Mouse (Mus musculus): ENCODE measurements around the gene Ints13. TPM values are rescaled to one million over a fixed set of nuclear protein-coding genes. Genes with fewer than 3 reads are reported as not detected.
A peak's percentile ranks its signal among the peaks of the same experiment; 100 is the strongest.

Gene Ints13
- polyA plus RNA-seq, 1 experiment from 2014 or later: 83.1 TPM

GRCm38 (mm10) chr6:146527537-146527936, 50.1 kb downstream of the Ints13 start:
- Histone ChIP-seq H3K4me3 (ENCODE audit: low read length) (no peak overlapping the region), H3K4me2 (replicated peaks; ENCODE audit: low read depth, low read length) (no peak overlapping the region), H3K27ac (ENCODE audit: low read length) (no peak overlapping the region), H3K9ac (replicated peaks; ENCODE audit: low read length) (no peak overlapping the region), H3K9me3 (ENCODE audit: low read length) (peaks cover 11% of the 10 kb centered on the region), H3K36me3 (ENCODE audit: insufficient read depth, low read length) (no peaks in the 10 kb centered on the region), H3K4me1 (ENCODE audit: insufficient read depth, low read length) (peaks cover 17% of the 10 kb centered on the region), H3K27me3 (ENCODE audit: insufficient read depth, low read length) (no peaks in the 10 kb centered on the region)
- WGBS: 63% methylated on average over 2 of the region's 2 CpGs
- no peak for ATAC-seq (ENCODE audit: low FRiP score, low TSS enrichment)

- H3K27me3 ChIP-seq (ENCODE audit: insufficient read depth, low read length): no peaks in the 10 kb centered on the region
- H3K27ac ChIP-seq (ENCODE audit: low read length): no peak overlapping the region
- H3K4me2 ChIP-seq (replicated peaks; ENCODE audit: low read depth, low read length): no peak overlapping the region
- H3K4me3 ChIP-seq (ENCODE audit: low read length): no peak overlapping the region
- no peak overlapping the region for H3K9ac ChIP-seq (replicated peaks; ENCODE audit: low read length)
- peaks cover 7% of the 10 kb centered on the region for H3K4me1 ChIP-seq (ENCODE audit: insufficient read depth, low read length)
- 74% methylated on average over 2 of the region's 2 CpGs for WGBS
- peaks cover 11% of the 10 kb centered on the region for H3K9me3 ChIP-seq (ENCODE audit: low read length)
- H3K36me3 ChIP-seq (ENCODE audit: insufficient read depth, low read length): no peaks in the 10 kb centered on the region
- no peak for ATAC-seq (ENCODE audit: low FRiP score, low TSS enrichment)
Observed at GRCm38 (mm10) chr6:146525500-146525899, 52.1 kb downstream of the Ints13 start.

GRCm38 (mm10) chr6:146521456-146522245, 56.0 kb downstream of the Ints13 start:
- Histone ChIP-seq H3K27ac (ENCODE audit: low read length) (no peak overlapping the region), H3K4me1 (ENCODE audit: insufficient read depth, low read length) (no peaks in the 10 kb centered on the region), H3K9ac (replicated peaks; ENCODE audit: low read length) (no peak overlapping the region), H3K27me3 (ENCODE audit: insufficient read depth, low read length) (no peaks in the 10 kb centered on the region), H3K4me3 (ENCODE audit: low read length) (no peak overlapping the region), H3K4me2 (replicated peaks; ENCODE audit: low read depth, low read length) (no peak overlapping the region), H3K9me3 (ENCODE audit: low read length) (peaks cover 11% of the 10 kb centered on the region), H3K36me3 (ENCODE audit: insufficient read depth, low read length) (no peaks in the 10 kb centered on the region)
- WGBS: 83% methylated on average over 5 of the region's 5 CpGs
- no peak for ATAC-seq (ENCODE audit: low FRiP score, low TSS enrichment)

- Histone ChIP-seq H3K9ac (replicated peaks; ENCODE audit: low read length) (no peak overlapping the region), H3K27ac (ENCODE audit: low read length) (no peak overlapping the region), H3K4me2 (replicated peaks; ENCODE audit: low read depth, low read length) (no peak overlapping the region), H3K36me3 (ENCODE audit: insufficient read depth, low read length) (no peaks in the 10 kb centered on the region), H3K9me3 (ENCODE audit: low read length) (peaks cover 11% of the 10 kb centered on the region), H3K4me1 (ENCODE audit: insufficient read depth, low read length) (peaks cover 8% of the 10 kb centered on the region), H3K27me3 (ENCODE audit: insufficient read depth, low read length) (no peaks in the 10 kb centered on the region), H3K4me3 (ENCODE audit: low read length) (no peak overlapping the region)
- WGBS: 62% methylated on average over 2 of the region's 2 CpGs
- no peak for ATAC-seq (ENCODE audit: low FRiP score, low TSS enrichment)
Observed at GRCm38 (mm10) chr6:146519019-146519418, 58.6 kb downstream of the Ints13 start.

- no peak overlapping the region for H3K27ac ChIP-seq (ENCODE audit: low read length)
- ATAC-seq (ENCODE audit: low FRiP score, low TSS enrichment): no peak
- H3K4me3 ChIP-seq (ENCODE audit: low read length): no peak overlapping the region
- WGBS: 54% methylated on average over 6 of the region's 6 CpGs
- no peaks in the 10 kb centered on the region for H3K36me3 ChIP-seq (ENCODE audit: insufficient read depth, low read length)
- H3K27me3 ChIP-seq (ENCODE audit: insufficient read depth, low read length): no peaks in the 10 kb centered on the region
- no peak overlapping the region for H3K9ac ChIP-seq (replicated peaks; ENCODE audit: low read length)
- no peaks in the 10 kb centered on the region for H3K9me3 ChIP-seq (ENCODE audit: low read length)
- H3K4me2 ChIP-seq (replicated peaks; ENCODE audit: low read depth, low read length): no peak overlapping the region
- peaks cover 11% of the 10 kb centered on the region for H3K4me1 ChIP-seq (ENCODE audit: insufficient read depth, low read length)
Observed at GRCm38 (mm10) chr6:146515936-146516335, 61.7 kb downstream of the Ints13 start.

GRCm38 (mm10) chr6:146514531-146514948, 63.1 kb downstream of the Ints13 start:
- Histone ChIP-seq H3K27me3 (ENCODE audit: insufficient read depth, low read length) (no peaks in the 10 kb centered on the region), H3K4me1 (ENCODE audit: insufficient read depth, low read length) (peaks cover 11% of the 10 kb centered on the region), H3K4me3 (ENCODE audit: low read length) (no peak overlapping the region), H3K9me3 (ENCODE audit: low read length) (no peaks in the 10 kb centered on the region), H3K4me2 (replicated peaks; ENCODE audit: low read depth, low read length) (no peak overlapping the region), H3K9ac (replicated peaks; ENCODE audit: low read length) (no peak overlapping the region), H3K27ac (ENCODE audit: low read length) (no peak overlapping the region), H3K36me3 (ENCODE audit: insufficient read depth, low read length) (no peaks in the 10 kb centered on the region)
- ATAC-seq (ENCODE audit: low FRiP score, low TSS enrichment): peak; percentile 59; the same call in 1 of the 2 replicates
- WGBS: 37% methylated on average over 7 of the region's 7 CpGs

- 42% methylated on average over 5 of the region's 5 CpGs for WGBS
- Histone ChIP-seq H3K27ac (ENCODE audit: low read length) (0 out of 2 replicates have a peak overlapping the region, but pooled peaks have one; percentile 29), H3K9me3 (ENCODE audit: low read length) (no peaks in the 10 kb centered on the region), H3K4me3 (ENCODE audit: low read length) (no peak overlapping the region), H3K4me1 (ENCODE audit: insufficient read depth, low read length) (peaks cover 11% of the 10 kb centered on the region), H3K4me2 (replicated peaks; ENCODE audit: low read depth, low read length) (no peak overlapping the region), H3K9ac (replicated peaks; ENCODE audit: low read length) (no peak overlapping the region), H3K27me3 (ENCODE audit: insufficient read depth, low read length) (no peaks in the 10 kb centered on the region), H3K36me3 (ENCODE audit: insufficient read depth, low read length) (no peaks in the 10 kb centered on the region)
- ATAC-seq (ENCODE audit: low FRiP score, low TSS enrichment): 0 out of 2 replicates have a peak, but pooled peaks have one; percentile 57
Observed at GRCm38 (mm10) chr6:146513899-146514298, 63.7 kb downstream of the Ints13 start.

- Histone ChIP-seq H3K4me3 (ENCODE audit: low read length) (no peak overlapping the region), H3K4me1 (ENCODE audit: insufficient read depth, low read length) (peaks cover 11% of the 10 kb centered on the region), H3K27ac (ENCODE audit: low read length) (no peak overlapping the region), H3K9me3 (ENCODE audit: low read length) (no peaks in the 10 kb centered on the region), H3K9ac (replicated peaks; ENCODE audit: low read length) (no peak overlapping the region), H3K36me3 (ENCODE audit: insufficient read depth, low read length) (no peaks in the 10 kb centered on the region), H3K4me2 (replicated peaks; ENCODE audit: low read depth, low read length) (no peak overlapping the region), H3K27me3 (ENCODE audit: insufficient read depth, low read length) (no peaks in the 10 kb centered on the region)
- no peak for ATAC-seq (ENCODE audit: low FRiP score, low TSS enrichment)
- 79% methylated on average over 8 of the region's 8 CpGs for WGBS
Observed at GRCm38 (mm10) chr6:146513384-146513783, 64.3 kb downstream of the Ints13 start.

GRCm38 (mm10) chr6:146511511-146511910, 66.1 kb downstream of the Ints13 start:
- Histone ChIP-seq H3K9ac (replicated peaks; ENCODE audit: low read length) (no peak overlapping the region), H3K4me2 (replicated peaks; ENCODE audit: low read depth, low read length) (no peak overlapping the region), H3K36me3 (ENCODE audit: insufficient read depth, low read length) (no peaks in the 10 kb centered on the region), H3K27ac (ENCODE audit: low read length) (0 out of 2 replicates have a peak overlapping the region, but pooled peaks have one; percentile 4), H3K4me1 (ENCODE audit: insufficient read depth, low read length) (peaks cover 11% of the 10 kb centered on the region), H3K9me3 (ENCODE audit: low read length) (no peaks in the 10 kb centered on the region), H3K4me3 (ENCODE audit: low read length) (no peak overlapping the region), H3K27me3 (ENCODE audit: insufficient read depth, low read length) (no peaks in the 10 kb centered on the region)
- ATAC-seq (ENCODE audit: low FRiP score, low TSS enrichment): 0 out of 2 replicates have a peak, but pooled peaks have one; percentile 32
- 69% methylated on average over 8 of the region's 8 CpGs for WGBS

GRCm38 (mm10) chr6:146509891-146510290, 67.7 kb downstream of the Ints13 start:
- ATAC-seq (ENCODE audit: low FRiP score, low TSS enrichment): no peak
- Histone ChIP-seq H3K4me2 (replicated peaks; ENCODE audit: low read depth, low read length) (no peak overlapping the region), H3K36me3 (ENCODE audit: insufficient read depth, low read length) (no peaks in the 10 kb centered on the region), H3K27ac (ENCODE audit: low read length) (no peak overlapping the region), H3K4me1 (ENCODE audit: insufficient read depth, low read length) (peaks cover 11% of the 10 kb centered on the region), H3K27me3 (ENCODE audit: insufficient read depth, low read length) (no peaks in the 10 kb centered on the region), H3K9me3 (ENCODE audit: low read length) (no peaks in the 10 kb centered on the region), H3K4me3 (ENCODE audit: low read length) (no peak overlapping the region), H3K9ac (replicated peaks; ENCODE audit: low read length) (no peak overlapping the region)
- 89% methylated on average over 2 of the region's 2 CpGs for WGBS

Data from kidney, embryonic 16.5 days (tissue).